Mouse (Mus musculus) adipocyte (in vitro differentiated cells): Measurements from ENCODE around the gene Pcbp2.

Experiments
- DNase-seq: peaks from one replicate; pipeline ENCODE4 v3.0.0-alpha.2; 2016; ENCODE audit warnings: low spot score

Gene Pcbp2

DNA sequence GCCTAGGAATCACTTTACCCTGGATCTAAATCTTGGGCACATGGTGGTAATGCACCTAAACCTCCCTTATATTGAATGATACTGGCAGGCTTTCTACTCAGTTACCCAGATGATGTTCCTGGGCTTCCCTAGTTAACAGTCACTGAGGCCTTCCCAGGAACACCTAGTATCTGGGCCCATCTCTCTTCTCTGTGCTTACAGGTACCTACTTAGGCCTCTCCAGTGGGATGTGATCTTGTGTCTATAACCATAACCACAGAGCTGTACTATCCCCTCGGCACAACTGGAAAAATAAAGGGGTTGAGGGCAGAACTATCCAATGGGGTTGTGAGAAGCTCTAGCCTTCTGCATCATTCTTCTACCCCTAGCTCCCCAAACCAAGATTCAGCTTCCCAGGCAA lies 36.5 kb downstream of the Pcbp2 start:
- DNase-seq: no peak

DNA sequence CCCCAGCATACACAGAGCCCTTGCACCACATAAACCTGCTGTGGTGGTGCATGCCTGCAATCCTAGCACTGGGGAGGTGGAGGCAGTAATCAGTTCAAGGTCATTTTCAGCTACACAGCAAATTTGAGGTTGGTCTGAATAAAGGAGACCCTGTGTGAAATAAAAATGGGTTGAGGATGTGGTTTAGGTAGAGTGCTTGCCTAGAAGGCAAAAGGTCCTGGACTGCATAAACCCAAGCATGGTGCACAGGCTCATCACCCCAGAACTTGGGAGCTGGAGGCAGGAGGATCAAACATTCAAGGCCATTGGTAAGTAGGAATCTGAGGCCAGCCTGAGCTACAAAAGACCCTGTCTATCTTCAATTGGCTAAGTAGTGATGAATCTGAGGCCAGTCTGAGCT lies 37.2 kb downstream of the Pcbp2 start:
- no peak for DNase-seq

DNA sequence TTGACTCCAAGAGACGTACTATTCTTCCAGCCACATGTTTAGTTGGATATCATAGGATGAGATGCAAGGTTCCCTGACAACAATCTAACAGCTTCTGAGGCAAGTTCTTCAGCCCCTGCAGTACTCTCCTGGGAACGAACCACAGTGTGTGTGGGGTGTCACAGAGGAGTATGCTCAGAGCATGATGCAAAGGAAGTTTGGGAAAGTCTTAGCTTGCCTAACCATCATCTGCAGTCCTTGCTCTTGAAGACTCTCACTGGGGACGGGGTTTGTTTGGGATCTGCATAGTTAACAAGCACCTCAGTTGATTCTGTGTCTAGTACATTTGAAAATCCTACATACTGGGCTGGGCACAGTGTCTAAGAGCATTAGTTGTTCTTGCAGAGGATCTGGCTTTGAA lies 38.0 kb downstream of the Pcbp2 start:
- no peak for DNase-seq

DNA sequence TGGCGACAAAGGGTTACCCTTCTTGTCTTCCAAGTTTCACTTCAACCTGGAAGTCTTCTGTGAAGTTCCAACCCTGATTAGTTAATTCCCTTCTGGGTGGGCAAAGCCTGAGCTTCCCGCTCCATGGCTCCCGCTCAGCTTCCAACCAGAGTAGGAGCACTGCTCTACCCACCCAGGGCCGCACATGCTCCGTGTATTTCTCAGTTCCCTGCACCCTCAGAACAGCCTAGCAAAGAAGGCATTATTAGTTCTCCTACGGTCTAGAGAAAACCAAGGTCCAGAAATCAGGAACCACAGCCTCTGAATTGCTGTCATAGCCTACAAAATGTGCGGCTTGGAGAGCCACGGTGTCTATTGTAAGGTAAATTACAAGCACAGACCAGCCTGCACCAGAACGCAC lies 39.8 kb downstream of the Pcbp2 start:
- DNase-seq: no peak

DNA sequence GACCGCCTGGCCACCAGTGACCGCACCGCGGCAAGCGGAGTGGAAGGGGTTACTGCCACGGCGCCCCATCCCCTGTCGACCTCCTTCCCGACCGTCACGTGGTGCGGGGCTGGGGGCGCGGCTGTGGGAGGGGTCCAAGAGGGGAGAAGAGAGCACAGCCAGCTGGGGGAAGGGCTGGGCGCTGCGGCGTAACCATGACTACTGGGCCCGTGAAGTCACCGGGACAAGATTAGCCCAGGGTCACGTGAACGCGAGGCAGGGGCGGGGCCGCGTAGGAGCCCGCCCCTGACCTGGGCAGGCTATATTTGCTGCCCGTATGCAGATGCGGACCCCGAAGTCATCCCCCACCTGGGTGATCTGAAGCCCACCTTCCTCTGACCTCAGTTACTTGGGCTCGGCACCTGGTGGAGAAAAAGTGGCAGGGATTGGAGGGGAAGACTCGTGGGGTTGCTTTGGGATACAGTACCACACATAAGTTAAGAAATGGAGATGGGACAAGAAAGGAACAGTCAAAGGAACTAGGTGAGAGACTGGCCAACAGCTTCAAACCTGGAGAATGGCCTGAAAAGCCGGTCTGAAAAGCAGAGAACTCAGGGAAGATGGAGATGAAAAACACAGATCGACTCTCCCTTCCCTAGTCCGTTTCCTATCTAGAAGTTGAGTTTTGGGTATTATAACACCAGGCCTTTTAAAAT lies 40.4 kb downstream of the Pcbp2 start:
- DNase-seq: no peak

DNA sequence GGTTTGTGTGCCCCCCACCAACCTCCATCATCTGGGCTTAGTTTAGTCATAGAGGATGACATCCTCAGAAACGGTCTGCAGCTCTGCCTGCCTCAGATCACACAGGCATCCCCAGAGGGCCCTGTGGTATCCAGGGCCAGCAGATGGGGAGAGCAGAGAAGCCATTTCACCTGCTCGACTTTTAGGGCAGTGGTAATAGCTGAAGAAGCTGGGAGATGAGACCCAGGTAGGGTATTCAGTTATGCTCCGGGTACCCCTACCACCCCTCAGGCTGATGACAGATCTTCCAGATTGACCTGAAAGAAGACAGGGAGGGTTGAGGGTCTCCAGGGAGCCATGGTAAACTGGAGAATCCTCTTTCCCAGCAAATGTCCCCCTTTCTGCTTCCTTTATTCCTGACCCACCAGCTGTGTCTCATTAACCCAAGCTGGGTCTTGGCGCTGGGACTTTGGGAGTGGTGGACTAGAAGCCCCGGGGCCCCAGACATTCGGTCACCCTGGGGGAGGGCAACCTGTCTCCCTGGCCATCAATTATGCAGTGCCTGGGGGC lies 41.0 kb downstream of the Pcbp2 start:
- no peak for DNase-seq

DNA sequence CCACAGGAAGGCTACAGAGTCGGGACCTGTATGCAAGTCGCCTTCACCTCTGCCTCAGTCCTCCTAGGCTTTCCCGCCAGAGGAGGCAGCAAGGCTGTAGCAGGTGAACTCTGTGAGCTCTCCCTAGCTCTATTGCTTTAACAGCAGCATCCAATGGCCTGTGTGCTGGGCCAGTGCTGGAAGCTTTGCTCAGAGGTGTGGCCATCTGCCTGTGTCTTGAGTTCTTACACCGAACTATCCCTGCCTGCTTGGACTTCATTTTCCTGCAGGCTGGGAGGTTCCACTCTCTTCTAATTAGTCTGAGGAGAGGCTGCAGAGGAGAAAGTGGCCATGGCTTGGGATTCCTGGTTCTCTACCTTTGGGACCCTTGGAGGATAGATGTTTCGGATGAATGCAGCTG lies 41.7 kb downstream of the Pcbp2 start:
- DNase-seq: no peak

DNA sequence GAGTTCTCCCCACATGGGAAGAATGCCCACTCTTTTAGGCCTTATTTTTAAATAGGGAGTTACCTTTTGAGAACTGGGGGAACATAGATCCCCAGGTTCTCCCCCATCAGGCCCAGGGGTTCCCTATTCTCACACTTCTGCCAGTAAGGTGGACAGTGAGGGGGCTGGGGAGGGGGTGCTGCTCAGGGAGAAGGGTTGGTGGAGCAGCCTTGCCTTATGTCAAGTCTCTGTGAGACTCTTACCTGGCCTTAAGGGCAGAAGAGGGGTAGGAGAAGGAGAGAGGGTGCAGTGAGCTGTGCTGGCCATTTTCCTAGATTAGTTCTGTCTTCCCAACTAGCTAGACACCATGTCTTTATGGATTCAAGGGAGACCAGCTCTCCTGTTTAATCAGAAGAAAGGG lies 42.1 kb downstream of the Pcbp2 start:
- DNase-seq: no peak

DNA sequence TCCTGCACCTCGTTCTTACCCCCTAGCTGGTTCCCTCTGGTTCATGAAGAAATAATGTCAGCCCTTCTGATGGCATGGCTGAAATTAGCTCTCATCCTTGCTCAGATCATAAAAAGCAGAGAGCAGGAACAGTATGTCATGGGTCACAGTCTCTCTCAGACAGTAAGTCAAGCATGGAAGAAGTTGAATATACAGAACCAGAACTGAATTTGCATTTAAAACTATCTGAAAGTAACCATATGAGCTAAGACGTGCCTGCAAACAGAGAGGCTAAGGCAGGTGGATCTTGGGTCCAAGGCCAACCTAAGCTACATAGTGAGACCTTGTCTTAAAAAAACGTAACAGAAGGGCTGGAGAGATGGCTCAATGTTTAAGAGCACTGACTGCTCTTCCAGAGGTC lies 42.7 kb downstream of the Pcbp2 start:
- DNase-seq: no peak

DNA sequence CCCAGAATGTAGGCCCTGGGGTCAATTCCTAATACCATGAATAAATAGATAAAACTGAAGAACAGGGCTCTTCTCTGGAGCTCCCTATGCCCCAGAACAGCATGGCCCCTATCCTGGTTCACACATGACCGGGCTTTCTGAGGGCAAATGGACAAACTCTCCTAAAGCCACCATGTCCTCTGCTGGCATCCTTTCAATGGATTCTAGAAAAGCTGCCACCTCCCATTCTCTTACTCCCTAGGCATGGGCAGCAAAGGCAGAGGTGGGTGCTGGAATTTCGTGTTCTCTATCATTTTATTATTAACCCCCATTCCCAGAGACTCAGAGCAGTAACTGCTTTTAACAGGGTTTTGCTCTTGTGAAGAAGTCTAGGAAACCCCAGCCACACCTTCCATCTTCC lies 44.9 kb downstream of the Pcbp2 start:
- no peak for DNase-seq

DNA sequence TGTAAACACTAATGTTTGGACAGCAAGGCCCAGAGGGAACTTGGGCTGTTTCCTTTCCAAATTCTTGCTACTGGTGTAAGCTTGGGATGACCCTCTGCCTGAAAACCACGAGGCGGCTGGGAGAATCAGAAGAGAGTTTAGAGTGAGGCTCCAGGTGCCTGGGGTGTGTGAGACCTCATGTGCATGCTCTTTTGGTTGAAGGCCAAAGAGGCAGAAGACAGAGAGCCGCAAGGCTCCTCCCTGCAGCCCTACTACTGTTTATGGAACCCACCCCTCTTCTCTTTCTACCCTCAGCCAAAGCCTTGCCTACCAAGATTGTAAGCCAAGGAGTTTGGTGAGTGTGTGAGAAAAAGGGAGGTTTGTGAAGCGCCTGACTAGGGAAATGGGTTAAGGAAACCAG lies 45.5 kb downstream of the Pcbp2 start:
- peak; percentile 62 for DNase-seq

DNA sequence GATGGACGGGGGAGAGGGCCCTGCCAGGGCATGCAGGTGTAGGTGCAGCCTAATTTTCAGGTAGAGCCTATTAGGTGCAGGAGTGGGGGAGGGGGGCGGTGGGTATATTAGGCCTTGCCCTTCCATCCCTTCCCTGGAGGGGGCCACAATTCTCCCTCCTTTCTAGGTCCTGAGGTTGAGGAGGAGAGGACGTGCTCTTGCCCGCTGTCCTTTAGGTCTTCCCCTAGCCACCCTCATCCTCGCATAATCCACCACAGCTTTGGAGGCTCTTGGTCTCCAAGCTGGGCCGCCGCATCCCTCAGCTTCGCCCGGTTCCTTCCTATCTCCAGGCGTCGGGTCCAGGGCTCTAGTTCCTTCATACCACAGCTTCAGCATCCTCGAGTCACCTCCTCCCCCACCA lies 46.0 kb downstream of the Pcbp2 start:
- DNase-seq: peak; percentile 42

DNA sequence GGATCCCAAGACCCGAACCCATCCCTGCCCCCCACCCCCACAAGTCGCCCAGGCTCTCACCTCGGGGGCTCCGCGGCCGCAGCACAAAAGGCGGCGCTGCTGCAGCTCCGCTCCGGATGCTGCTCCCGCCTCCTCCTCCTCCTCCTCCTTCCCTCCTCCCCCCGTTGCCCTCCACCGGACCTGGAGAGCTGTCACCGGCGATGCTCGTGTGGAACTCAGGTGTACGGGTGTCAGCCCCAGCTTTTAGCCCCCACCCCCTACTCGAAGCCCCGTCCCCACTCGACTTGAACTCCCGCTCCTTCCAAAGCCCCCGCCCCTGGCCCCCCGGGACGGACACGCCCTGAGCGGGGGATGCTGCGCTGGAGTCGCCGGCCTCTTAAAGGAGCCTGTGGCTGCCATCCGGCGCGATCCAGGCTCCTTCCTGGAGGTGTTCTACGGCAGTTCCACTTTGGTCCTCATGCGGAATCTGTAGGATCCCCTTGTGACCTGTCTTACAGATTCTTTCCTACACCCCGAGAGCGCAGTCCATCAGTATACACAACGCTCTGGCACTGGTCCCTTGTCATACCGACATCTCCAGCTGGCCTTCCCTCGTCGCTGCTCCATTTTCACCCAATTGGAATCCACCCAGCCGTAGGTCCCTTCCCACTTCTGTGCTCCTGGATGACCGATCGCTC lies 46.5 kb downstream of the Pcbp2 start, which contains the start of gene Map3k12:
TSS of gene Map3k12 (minus strand) at position 337 of the 677 bp plus-strand sequence.
- peak; percentile 91 for DNase-seq

DNA sequence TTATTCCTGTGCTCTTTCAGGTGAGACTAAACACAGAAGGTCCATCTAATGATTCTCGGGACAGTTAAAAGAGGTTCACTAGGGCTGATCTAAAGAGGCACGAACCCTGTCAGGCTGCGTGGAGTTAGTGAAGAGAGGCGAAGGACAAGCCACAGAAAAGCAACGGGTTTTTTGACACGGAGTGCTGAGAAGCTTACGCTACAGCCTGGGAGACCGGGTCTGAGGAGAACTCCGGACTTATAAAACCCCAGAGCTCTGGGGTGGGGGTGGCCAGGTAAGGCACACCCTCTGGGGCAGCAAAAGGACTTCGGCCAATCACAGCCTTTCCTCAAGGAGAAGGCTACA lies 47.3 kb downstream of the Pcbp2 start:
- DNase-seq: no peak

DNA sequence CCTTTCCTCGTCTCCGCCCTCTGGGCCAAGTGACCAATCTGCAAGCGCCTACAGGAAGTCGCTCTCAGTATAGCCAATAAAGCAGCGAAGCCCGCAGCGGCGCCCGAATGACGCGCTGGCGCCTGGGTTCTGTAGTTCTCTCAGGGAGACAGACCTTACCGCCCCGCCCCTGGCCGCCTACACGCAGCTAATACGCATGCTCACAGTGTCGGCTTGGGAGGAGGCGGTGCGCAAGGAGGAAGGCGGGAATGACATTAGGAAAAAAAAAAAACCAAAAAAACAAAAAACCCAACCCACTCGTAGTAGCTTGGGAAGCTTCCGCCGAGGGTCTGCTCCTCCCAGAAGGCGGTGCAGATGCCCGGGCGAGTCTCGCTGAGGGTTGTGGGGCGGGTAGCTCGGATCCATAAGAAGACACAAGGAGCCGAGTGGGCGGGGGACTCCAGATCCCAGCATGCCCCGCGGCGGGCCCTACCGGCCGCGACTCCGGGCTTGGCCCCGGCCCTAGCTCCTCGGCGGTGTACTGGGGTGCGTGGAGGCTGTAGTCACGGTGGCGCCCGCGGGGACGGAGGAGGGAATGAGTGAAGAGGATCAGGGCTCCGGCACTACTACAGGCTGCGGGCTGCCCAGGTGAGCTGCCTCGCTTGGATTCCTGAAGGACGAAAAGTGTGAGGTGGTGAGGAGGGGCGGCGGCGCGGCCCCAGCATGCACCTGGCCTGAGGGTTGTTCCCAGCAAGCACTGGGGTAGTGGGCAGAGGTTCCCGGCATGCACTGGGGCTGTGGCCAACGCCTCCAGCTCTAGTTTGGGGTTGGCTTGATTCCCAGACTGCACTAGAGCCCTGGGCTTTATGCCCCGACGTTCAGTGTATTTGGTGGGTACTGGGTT lies 47.9 kb downstream of the Pcbp2 start, which contains the start of gene Tarbp2:
TSS of gene Tarbp2 (plus strand) at position 217 of the 883 bp plus-strand sequence.
- DNase-seq: peak; percentile 100

DNA sequence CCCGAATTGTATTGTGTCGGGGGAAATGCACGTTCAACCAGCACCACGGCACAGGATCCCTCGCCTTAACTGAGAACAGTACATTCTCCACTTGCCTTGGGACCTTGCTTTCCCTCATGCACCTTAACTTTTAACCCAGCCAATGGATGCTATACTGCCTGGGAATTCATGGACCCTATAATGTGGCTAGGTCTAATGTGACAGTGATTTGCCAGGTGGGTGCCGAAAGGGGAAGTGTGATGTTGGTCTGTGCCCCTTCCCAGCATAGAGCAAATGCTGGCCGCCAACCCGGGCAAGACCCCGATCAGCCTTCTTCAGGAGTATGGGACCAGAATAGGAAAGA lies 48.5 kb downstream of the Pcbp2 start:
- no peak for DNase-seq

DNA sequence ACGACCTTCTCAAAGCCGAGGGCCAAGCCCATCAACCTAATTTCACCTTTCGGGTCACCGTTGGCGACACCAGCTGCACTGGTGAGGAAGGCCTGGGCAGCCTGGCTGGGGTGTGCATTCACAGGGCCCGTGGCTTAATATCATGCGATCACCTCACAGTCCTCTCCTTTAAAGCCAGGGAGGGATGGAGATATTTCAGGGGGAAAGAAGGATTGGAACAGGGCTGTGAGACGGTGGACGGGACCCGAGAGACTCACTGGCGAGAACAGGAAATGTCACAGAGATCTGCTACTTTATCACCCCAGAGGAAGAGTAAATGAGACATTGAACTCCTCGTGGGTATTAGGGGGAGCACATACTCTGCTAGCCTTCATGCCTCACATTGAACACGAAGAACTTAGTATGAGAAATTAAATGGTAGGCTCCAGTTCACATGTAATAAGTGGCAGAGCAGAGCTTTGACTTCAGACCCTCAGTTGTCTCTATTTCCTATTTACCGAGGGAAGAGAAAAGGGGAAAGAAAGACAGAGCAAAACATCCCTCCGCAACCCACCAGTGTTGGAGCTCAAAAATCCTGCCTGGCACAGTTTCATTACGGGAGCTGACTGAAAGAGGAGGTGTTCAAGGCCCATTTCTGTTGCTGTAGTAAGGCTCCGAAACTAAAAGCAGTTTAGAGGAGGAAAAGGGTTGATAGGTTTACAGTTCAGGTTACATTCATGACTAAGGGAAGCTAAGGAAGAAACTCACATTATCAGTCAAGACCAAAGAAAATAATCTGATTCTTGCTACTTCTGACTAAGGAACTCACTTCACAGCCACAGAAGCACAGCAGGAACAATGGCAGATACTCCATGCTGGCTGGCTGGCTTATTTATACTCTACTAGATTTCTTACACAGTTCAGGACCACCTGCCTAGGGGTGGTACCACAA lies 49.1 kb downstream of the Pcbp2 start:
- DNase-seq: no peak

DNA sequence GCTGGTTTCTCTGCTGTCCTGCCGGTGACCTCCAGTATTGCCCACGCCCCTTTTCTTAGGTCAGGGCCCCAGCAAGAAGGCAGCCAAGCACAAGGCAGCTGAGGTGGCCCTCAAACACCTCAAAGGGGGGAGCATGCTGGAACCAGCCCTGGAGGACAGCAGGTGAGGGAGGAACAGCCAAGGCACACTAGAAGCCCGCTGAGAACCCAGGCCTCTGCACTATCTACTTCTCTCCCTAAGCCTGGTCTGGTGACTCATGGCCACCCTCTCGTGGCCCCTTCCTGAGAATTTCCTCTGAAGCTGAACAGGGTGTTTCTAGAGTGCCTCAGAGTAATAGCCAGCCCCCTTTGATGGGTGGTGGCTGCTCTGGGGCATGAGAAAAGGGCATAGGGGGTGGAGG lies 50.1 kb downstream of the Pcbp2 start:
- DNase-seq: no peak

DNA sequence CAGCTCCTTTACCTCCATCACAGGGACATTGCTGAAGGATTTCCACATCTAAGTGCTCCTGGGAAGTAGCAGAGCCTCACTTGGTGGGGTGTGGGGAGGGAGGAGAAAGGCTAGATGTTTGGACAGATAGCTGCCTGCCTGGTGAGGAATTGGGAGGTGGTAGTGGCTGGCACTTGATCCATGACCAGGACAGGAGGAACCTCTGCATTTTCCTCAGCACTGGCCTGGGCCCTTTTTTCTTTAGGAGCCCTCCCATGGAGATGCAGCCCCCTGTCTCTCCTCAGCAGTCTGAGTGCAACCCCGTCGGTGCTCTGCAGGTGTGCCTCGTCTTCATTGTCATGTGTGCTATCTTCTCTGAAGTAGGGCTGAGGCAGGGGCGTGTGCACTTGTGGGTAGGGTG lies 51.1 kb downstream of the Pcbp2 start:
- no peak for DNase-seq

DNA sequence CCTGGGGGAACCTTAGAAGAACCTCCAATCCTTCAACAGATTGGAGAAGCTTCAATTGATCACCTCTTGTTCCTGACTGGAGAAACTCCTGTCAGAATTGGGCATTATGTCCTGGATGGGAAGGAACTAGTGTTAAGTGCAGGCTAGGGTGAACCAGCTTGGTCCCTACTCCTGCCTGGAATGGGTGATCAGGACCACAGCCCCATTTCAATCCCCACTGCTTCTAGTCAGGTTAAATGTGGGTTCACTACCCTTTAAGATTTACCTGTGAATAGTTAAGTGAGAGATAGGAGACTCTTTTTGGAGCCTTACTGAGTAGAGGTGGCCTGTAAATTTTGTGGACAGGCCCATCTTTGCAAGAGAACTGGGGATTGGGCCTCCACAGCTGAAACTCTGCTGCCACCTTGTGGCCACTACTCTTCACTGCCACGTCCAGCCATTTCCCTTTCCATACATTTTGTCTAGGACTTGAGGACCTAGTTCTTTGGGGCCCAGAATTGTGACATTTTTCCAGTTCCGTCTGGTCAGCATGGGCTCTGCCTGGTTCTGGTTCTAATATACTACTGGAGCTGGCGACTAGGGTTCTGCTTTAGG lies 54.6 kb downstream of the Pcbp2 start, which contains the start of gene Npff:
TSS of gene Npff (minus strand) at position 51 of the 594 bp plus-strand sequence.
- peak; percentile 87 for DNase-seq
